Mouse (Mus musculus): ENCODE results near the gene Gm12695. TPM values are rescaled to one million over a fixed set of nuclear protein-coding genes. Genes with fewer than 3 reads are reported as not detected.

Gene Gm12695
- polyA plus RNA-seq (2015; fragmentation: Nextera tagmentation; extraction: Ambion mirVana) = not detected in 2 replicates

- Histone ChIP-seq H3K36me3 (ENCODE audit: control insufficient read depth, insufficient read depth) (no peaks in the 10 kb centered on the region), H3K9ac (ENCODE audit: low read depth, low read length) (no peak within 1 kb of the TSS), H3K27ac (ENCODE audit: low read length) (no peak within 1 kb of the TSS), H3K4me1 (ENCODE audit: control insufficient read depth, low read depth, low read length) (no peaks in the 10 kb centered on the region), H3K4me3 (ENCODE audit: low read depth, low read length) (no peak within 1 kb of the TSS), H3K4me2 (ENCODE audit: low read depth, low read length) (no peak within 1 kb of the TSS), H3K9me3 (replicated peaks; ENCODE audit: control insufficient read depth, low read length) (no peaks in the 10 kb centered on the region), H3K27me3 (ENCODE audit: control insufficient read depth, insufficient read depth, low read depth, low read length) (no peaks in the 10 kb centered on the region)
- no peak for ATAC-seq (ENCODE audit: low read depth)
- WGBS (ENCODE audit: insufficient replicate concordance) = 63% methylated on average over 3 of the region's 3 CpGs
These were observed at the start of gene Gm12695 for GRCm38 (mm10) chr4:96785086-96785485. Gene Gm12695 (minus strand): TSS chr4:96785186.

- ATAC-seq (ENCODE audit: low read depth) = no peak
- H3K27ac ChIP-seq (ENCODE audit: low read length) = no peak overlapping the region
- H3K4me2 ChIP-seq (ENCODE audit: low read depth, low read length) = no peak overlapping the region
- no peak overlapping the region for H3K4me3 ChIP-seq (ENCODE audit: low read depth, low read length)
- H3K9ac ChIP-seq (ENCODE audit: low read depth, low read length) = no peak overlapping the region
- no peaks in the 10 kb centered on the region for H3K4me1 ChIP-seq (ENCODE audit: control insufficient read depth, low read depth, low read length)
- no peaks in the 10 kb centered on the region for H3K36me3 ChIP-seq (ENCODE audit: control insufficient read depth, insufficient read depth)
- no peaks in the 10 kb centered on the region for H3K9me3 ChIP-seq (replicated peaks; ENCODE audit: control insufficient read depth, low read length)
- 53% methylated on average over 4 of the region's 4 CpGs for WGBS (ENCODE audit: insufficient replicate concordance)
- no peaks in the 10 kb centered on the region for H3K27me3 ChIP-seq (ENCODE audit: control insufficient read depth, insufficient read depth, low read depth, low read length)
These were observed 40.6 kb upstream of the Gm12695 start for GRCm38 (mm10) chr4:96825540-96826045.

- Histone ChIP-seq H3K4me1 (ENCODE audit: control insufficient read depth, low read depth, low read length) (no peaks in the 10 kb centered on the region), H3K27ac (ENCODE audit: low read length) (no peak overlapping the region), H3K4me3 (ENCODE audit: low read depth, low read length) (no peak overlapping the region), H3K9ac (ENCODE audit: low read depth, low read length) (no peak overlapping the region), H3K4me2 (ENCODE audit: low read depth, low read length) (no peak overlapping the region), H3K27me3 (ENCODE audit: control insufficient read depth, insufficient read depth, low read depth, low read length) (no peaks in the 10 kb centered on the region), H3K9me3 (replicated peaks; ENCODE audit: control insufficient read depth, low read length) (no peaks in the 10 kb centered on the region), H3K36me3 (ENCODE audit: control insufficient read depth, insufficient read depth) (no peaks in the 10 kb centered on the region)
- ATAC-seq (ENCODE audit: low read depth) = no peak
- WGBS (ENCODE audit: insufficient replicate concordance) = 48% methylated on average over 6 of the region's 6 CpGs
These were observed 22.1 kb upstream of the Gm12695 start for GRCm38 (mm10) chr4:96806824-96807808.

GRCm38 (mm10) chr4:96799380-96800157 is 14.6 kb upstream of the Gm12695 start:
- H3K9me3 ChIP-seq (replicated peaks; ENCODE audit: control insufficient read depth, low read length) = no peaks in the 10 kb centered on the region
- no peak overlapping the region for H3K4me3 ChIP-seq (ENCODE audit: low read depth, low read length)
- no peak overlapping the region for H3K27ac ChIP-seq (ENCODE audit: low read length)
- no peak overlapping the region for H3K4me2 ChIP-seq (ENCODE audit: low read depth, low read length)
- no peaks in the 10 kb centered on the region for H3K4me1 ChIP-seq (ENCODE audit: control insufficient read depth, low read depth, low read length)
- no peaks in the 10 kb centered on the region for H3K27me3 ChIP-seq (ENCODE audit: control insufficient read depth, insufficient read depth, low read depth, low read length)
- WGBS (ENCODE audit: insufficient replicate concordance) = 29% methylated on average over 7 of the region's 7 CpGs
- H3K9ac ChIP-seq (ENCODE audit: low read depth, low read length) = no peak overlapping the region
- no peak for ATAC-seq (ENCODE audit: low read depth)
- no peaks in the 10 kb centered on the region for H3K36me3 ChIP-seq (ENCODE audit: control insufficient read depth, insufficient read depth)

- no peak overlapping the region for H3K4me3 ChIP-seq (ENCODE audit: low read depth, low read length)
- H3K9me3 ChIP-seq (replicated peaks; ENCODE audit: control insufficient read depth, low read length) = no peaks in the 10 kb centered on the region
- H3K4me1 ChIP-seq (ENCODE audit: control insufficient read depth, low read depth, low read length) = no peaks in the 10 kb centered on the region
- no peaks in the 10 kb centered on the region for H3K27me3 ChIP-seq (ENCODE audit: control insufficient read depth, insufficient read depth, low read depth, low read length)
- WGBS (ENCODE audit: insufficient replicate concordance) = 59% methylated on average over 1 of the region's 1 CpGs
- H3K27ac ChIP-seq (ENCODE audit: low read length) = no peak overlapping the region
- H3K4me2 ChIP-seq (ENCODE audit: low read depth, low read length) = no peak overlapping the region
- H3K9ac ChIP-seq (ENCODE audit: low read depth, low read length) = no peak overlapping the region
- no peak for ATAC-seq (ENCODE audit: low read depth)
- H3K36me3 ChIP-seq (ENCODE audit: control insufficient read depth, insufficient read depth) = no peaks in the 10 kb centered on the region
These were observed 12.6 kb upstream of the Gm12695 start for GRCm38 (mm10) chr4:96797583-96797982.

- no peak overlapping the region for H3K9ac ChIP-seq (ENCODE audit: low read depth, low read length)
- H3K9me3 ChIP-seq (replicated peaks; ENCODE audit: control insufficient read depth, low read length) = no peaks in the 10 kb centered on the region
- no peak overlapping the region for H3K27ac ChIP-seq (ENCODE audit: low read length)
- H3K4me3 ChIP-seq (ENCODE audit: low read depth, low read length) = no peak overlapping the region
- H3K36me3 ChIP-seq (ENCODE audit: control insufficient read depth, insufficient read depth) = no peaks in the 10 kb centered on the region
- no peak overlapping the region for H3K4me2 ChIP-seq (ENCODE audit: low read depth, low read length)
- H3K4me1 ChIP-seq (ENCODE audit: control insufficient read depth, low read depth, low read length) = no peaks in the 10 kb centered on the region
- no peak for ATAC-seq (ENCODE audit: low read depth)
- no peaks in the 10 kb centered on the region for H3K27me3 ChIP-seq (ENCODE audit: control insufficient read depth, insufficient read depth, low read depth, low read length)
These were observed 6.3 kb upstream of the Gm12695 start for GRCm38 (mm10) chr4:96791301-96791700.

- H3K36me3 ChIP-seq (ENCODE audit: control insufficient read depth, insufficient read depth) = no peaks in the 10 kb centered on the region
- WGBS (ENCODE audit: insufficient replicate concordance) = 48% methylated on average over 3 of the region's 3 CpGs
- no peak for ATAC-seq (ENCODE audit: low read depth)
- no peak overlapping the region for H3K27ac ChIP-seq (ENCODE audit: low read length)
- no peaks in the 10 kb centered on the region for H3K27me3 ChIP-seq (ENCODE audit: control insufficient read depth, insufficient read depth, low read depth, low read length)
- H3K4me3 ChIP-seq (ENCODE audit: low read depth, low read length) = no peak overlapping the region
- no peaks in the 10 kb centered on the region for H3K4me1 ChIP-seq (ENCODE audit: control insufficient read depth, low read depth, low read length)
- H3K4me2 ChIP-seq (ENCODE audit: low read depth, low read length) = no peak overlapping the region
- H3K9me3 ChIP-seq (replicated peaks; ENCODE audit: control insufficient read depth, low read length) = no peaks in the 10 kb centered on the region
- no peak overlapping the region for H3K9ac ChIP-seq (ENCODE audit: low read depth, low read length)
These were observed 4.9 kb upstream of the Gm12695 start for GRCm38 (mm10) chr4:96789905-96790304.

GRCm38 (mm10) chr4:96786610-96787009 is 1.6 kb upstream of the Gm12695 start:
- H3K9ac ChIP-seq (ENCODE audit: low read depth, low read length) = no peak overlapping the region
- no peaks in the 10 kb centered on the region for H3K9me3 ChIP-seq (replicated peaks; ENCODE audit: control insufficient read depth, low read length)
- no peak overlapping the region for H3K27ac ChIP-seq (ENCODE audit: low read length)
- no peak overlapping the region for H3K4me3 ChIP-seq (ENCODE audit: low read depth, low read length)
- no peaks in the 10 kb centered on the region for H3K36me3 ChIP-seq (ENCODE audit: control insufficient read depth, insufficient read depth)
- 19% methylated on average over 7 of the region's 7 CpGs for WGBS (ENCODE audit: insufficient replicate concordance)
- H3K27me3 ChIP-seq (ENCODE audit: control insufficient read depth, insufficient read depth, low read depth, low read length) = no peaks in the 10 kb centered on the region
- no peak overlapping the region for H3K4me2 ChIP-seq (ENCODE audit: low read depth, low read length)
- no peak for ATAC-seq (ENCODE audit: low read depth)
- H3K4me1 ChIP-seq (ENCODE audit: control insufficient read depth, low read depth, low read length) = no peaks in the 10 kb centered on the region

Measured in liver, embryonic 16.5 days (tissue).